Mouse (Mus musculus) ovary, adult 18-20 months (tissue): ENCODE data around the gene Gm17332.
"Not testable (repeated sequence)": the region's sequence is repeated elsewhere in the genome, so short reads cannot be mapped to it uniquely, and the experiment has no call there.

Experiments used
- DNase-seq: peaks from one replicate; pipeline ENCODE4 v3.0.0; 2022; ENCODE audit warnings: low spot score, mixed read lengths

Gm17332 gene

DNA sequence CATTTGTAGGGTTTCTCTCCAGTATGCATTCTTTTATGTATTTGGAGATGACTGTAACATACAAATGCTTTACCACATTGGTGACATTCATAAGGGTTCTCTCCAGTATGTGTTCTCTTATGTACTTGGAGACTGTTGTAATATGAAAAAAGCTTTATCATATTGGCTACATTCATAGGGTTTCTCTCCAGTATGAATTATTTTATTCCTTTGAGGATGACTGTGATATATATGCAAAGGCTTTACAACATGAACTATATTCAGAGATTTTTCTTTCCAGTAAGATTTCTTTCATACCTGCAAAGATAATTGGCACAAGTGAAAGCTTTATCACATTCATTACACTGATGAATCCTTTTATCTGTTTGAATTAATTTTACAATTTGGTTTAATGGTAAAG, at the start of gene Gm17332:
TSS of gene Gm17332 (minus strand) at position 101 of the 400 bp plus-strand sequence.
- DNase-seq = no peak

DNA sequence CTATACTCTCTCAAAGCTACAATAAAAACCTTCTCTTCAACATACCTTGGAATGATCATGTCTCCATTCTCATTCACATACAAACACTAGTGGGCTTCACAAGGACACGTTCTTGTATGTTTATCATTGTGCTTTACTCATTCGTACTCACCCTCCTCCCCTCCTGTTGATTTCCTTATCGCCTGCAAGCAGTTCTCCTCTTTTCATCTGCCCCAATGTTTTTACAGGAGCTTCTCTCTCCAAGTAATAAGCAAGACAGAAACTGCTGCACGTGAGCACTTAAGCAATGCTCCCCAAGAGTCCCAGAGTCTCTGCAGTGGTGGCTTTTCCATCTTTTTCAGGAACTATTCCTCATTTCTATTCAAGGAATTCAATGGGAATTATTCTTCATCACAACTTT, 47.7 kb upstream of the Gm17332 start:
- no peak for DNase-seq

DNA sequence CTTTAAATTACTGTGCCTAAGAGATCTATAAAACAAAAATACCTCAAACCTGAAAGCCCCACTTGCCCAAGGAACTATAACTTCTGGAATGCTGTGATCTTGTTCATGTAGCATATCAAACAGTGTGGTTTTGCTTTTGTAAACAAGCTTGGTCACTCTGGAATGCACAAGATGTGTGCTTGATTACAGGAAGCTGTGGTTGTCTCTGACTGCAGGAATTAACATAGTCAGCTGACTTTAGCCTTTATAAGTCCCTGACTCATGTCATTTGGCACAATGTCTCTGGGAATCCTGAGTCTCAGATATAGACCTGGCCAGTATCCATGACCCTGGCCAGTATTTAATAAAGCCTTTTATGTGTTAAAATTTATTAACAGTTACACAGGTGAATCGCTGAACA, 43.1 kb upstream of the Gm17332 start:
- no peak for DNase-seq

DNA sequence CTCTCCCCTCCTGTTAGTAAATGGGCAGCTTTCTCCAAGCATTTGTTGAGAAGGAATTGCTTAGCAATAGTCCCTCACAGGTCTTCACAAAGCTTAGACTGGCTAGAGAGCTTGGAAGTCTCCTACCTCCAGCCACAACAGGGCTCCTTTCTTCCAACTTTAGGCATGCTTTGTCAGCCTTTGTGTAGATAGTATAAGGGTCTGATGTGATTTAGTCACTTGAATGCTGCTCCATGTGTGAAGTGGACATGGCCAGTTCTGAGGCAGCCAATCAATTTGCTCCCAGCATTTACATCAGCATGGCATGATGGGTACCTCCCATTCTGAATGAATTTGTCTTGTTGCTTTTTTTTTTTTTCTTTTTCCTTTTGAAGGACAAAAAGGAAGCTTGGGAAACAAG, 35.7 kb upstream of the Gm17332 start:
- DNase-seq = no peak

DNA sequence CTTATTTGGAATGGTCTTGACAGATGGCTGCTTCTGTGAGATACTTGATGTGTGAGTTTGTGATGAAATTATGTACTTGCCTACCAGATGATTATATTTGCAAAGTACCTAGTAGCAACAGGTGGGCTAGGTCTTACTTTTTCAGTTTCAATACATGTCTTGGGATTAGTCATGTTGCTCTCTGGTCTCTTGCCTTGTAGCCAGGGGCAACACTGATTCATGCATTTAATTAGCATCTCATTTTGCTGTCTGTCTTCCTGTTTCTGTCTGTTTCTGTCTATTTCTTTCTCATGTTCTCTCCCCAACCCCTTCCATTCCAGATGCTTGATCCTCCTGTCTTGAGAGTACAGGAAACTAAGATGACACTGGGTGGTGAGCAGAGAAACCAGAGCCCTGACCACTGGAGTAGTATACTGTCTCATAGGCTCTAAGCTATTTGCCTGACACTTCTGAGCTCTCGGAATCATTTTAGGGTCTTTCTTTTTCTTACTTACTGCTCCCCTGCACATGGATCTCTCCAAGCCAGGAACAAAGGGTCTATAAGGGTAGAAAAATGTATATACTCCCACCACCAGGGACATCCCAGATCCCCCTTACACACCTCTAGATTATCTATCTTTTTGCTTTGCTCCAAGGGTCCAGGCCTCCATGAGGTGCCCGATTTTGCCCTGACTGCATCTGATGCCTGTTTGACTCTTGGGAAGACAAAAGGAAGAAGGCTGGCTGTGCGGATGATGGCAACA, 13.5 kb upstream of the Gm17332 start:
- no peak for DNase-seq

DNA sequence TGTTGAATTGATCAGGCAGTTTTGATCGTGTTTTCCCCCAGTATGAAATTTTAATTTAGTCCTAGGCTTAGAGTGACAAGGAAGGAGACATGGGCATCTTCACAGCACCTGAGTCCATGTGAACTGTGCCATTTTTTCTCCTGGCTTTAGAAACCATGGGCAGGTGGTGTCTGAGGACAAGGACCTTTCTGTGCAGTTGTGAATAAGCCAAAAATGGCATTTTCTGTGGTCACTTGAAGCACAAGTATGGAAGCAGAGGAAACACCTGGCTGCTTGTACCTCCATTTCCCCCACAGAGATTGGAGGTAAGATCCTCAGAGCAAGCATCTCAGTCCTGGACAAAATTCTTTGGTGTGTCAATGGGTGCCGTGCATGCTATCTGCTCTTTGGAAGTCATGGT, 12.5 kb upstream of the Gm17332 start:
- DNase-seq = no peak

DNA sequence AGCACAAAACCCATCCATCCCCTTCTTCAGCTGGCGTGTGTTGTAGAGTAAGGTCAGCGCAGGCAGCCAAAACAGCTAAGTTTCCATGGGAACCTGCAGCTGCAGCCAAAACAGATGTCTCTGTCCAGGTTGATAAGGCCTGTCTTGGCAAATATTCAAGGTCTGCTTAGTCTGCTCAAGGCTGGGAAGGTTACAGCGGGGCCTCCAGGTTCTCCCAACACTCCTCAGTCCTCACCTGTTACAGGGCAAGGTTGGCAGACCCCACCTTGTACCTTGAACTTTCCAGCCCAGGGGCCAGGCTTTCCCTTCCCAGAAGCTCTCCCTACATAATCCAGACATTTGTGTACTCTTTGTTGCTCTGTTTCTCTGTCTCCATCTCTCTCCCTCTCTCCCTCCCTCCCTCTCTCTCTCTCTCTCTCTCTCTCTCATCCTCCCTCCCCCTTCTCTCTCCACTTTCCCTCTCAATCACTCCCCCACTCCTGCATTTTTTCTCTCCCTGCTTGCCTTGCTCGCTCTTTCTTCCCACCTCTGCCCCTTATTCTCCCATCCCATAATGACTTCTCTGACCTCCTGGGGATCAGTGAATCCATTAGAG, 12.1 kb downstream of the Gm17332 start:
- DNase-seq = peak; percentile 82

DNA sequence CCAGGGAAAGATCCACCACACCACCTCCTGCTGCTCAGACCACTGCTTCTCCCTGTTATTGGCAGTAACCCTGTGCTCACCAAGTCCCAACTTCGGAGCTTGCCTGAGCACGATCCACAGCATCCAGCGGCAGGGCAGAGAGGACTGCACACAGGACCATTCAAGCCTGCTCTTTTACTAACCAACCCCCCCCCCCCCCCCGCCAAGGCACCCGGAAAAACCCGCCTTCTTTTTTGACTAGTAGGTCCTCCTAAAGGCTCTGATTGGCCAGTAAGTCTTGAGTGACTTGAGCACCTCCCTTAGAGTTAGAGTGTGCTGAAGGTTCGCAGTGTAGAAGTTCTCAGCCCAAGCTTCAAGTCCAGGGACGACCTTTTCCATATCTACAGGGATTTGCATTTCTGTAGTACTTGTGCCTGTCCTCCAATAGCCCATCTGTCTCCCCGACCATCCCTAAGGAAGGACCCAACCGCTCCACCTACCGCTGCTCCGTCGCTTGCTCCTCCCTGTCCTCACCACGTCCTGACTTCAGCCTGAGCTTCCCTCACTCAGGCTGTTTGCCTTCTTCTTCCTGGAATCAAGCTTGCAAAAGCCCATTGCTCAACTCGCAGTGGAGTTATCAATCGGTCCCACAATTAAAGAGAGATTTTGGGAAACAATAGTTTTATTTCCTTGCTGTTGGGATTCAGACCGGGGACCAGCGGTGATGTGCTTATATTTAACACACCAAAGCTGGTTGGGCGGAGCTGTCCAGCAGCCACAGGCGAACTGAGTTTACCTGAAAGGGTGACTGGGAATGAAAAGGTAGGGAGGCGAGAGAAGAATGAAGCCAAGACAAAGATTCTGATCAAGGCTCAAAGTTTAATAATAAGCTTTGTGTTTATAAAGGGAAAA, 12.9 kb downstream of the Gm17332 start:
- no peak for DNase-seq

DNA sequence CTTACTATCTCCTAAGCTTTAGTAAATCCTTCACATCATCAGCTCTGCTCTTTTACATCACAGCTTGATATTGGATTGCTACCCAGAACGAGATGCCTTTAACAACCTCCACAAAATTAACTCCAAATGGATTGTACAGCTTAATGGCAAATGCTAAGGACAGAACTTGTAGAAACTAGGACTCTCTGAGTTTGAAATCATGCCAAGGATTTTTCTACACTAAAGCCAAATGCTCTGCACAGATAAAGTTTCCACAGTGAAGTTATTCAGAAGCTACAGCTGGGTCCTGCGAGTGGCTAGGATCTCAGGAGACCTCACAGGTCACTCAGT, 13.5 kb downstream of the Gm17332 start:
- no peak for DNase-seq

DNA sequence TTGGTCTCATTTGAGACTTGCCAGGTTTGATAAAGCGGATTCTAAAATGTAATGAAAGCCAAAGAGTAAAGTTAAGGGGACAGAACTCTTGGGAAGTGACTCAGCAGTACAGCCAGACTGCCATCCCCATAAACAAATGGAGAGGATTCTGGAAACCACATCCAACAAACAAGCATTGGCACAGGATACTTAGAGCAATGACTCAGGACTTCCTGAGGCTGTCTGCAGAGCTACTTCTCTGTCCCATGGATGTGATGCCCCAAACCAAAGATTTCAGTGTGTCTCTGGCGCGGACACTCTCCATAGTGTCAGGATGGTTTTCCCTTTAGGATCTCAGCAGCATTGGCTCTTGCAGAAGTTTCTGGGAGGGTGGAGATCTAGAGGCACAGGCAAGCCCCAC, 25.2 kb downstream of the Gm17332 start:
- no peak for DNase-seq

DNA sequence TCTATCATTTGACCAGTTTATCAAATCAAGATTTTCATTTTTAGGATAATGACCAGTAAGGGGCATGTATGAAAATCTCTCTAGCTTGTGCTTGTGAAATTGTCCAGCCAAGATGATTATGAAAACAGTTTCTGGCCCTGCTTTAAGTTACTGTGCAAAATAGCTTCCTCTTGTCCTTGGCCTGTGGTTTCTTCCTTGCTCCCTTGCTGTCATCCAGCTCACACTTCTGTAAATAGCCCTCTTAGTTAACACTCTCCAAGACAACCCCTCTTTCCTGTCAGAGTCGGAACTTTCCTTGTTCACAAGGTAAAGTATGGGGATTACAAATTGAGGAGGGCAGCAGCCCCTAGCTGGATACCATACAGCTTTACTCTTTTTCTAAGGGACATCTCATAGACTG, 43.9 kb downstream of the Gm17332 start:
- DNase-seq = not testable (repeated sequence)

DNA sequence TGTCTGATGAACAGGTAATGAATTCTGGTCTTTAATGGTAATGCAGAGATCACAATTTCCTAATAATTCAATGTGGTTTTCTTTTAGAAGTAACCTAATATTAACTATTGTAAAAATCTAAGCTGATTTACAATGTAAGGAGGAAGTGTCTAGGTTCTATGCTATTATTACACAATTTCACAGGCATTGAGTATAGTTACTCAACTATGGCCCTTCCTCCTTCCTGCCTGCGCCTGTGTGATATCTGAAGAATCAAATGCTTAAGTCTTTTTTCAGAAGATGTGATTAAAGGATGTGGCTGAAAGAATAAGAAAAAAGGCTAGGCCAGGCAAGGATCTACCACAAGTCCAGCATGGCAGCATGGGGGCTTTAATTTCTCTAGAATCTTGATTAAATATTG, 47.4 kb downstream of the Gm17332 start:
- DNase-seq = not testable (repeated sequence)

DNA sequence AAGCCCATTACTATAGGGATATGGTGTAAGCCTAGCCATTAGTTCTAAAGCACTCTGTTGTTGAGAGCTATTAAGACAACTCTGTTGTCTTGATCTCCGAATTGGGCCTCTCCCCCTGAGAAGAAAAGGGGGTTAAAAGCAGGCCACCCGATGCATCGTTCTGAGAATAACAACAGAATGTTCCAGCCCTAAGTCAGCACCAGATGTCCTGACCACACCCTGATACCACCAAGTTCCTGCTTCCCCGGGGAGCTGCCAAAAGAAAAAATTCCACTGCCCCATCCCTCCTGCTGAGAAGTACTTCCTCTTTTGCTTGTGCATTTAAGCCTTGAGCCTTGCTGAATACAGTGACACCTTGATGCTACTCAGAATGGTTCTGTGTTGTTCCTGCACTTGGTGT, 48.5 kb downstream of the Gm17332 start:
- DNase-seq = not testable (repeated sequence)
